Mouse (Mus musculus): ENCODE measurements around the gene Cdhr3.
"Not testable (repeated sequence)": the region's sequence is repeated elsewhere in the genome, so short reads cannot be mapped to it uniquely, and the experiment has no call there.

Cdhr3 gene

DNA sequence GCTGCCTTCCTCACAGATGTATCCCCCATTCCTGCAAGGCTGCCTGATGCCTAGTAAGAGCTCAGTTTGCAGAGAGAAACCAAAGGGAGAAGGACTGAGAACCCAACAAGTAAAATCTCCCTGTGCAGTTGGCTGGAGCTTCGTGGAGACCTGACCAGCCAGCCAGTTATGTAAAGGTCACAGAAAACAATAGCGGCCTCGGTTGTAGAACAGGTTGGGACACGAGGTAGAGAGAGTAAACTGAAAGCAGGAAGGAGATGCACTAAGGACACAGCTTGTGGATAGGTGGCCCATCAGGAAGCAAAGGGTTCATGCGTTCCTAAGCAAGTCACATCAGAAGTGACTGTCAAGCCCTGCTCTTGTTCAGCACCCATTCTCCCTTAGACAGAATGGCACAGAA lies 86.8 kb downstream of the Cdhr3 start:
- DNase-seq (ENCODE audit: low read depth, low spot score): no peak

- DNase-seq (ENCODE audit: low read depth, low spot score): no peak
Measured at GRCm38 (mm10) chr12:33003339-33003965, 89.2 kb downstream of the Cdhr3 start.

- DNase-seq (ENCODE audit: low read depth, low spot score): no peak
Measured at GRCm38 (mm10) chr12:33000402-33000801, 92.3 kb downstream of the Cdhr3 start.

GRCm38 (mm10) chr12:32999778-33000177 lies 92.9 kb downstream of the Cdhr3 start:
- not testable (repeated sequence) for DNase-seq (ENCODE audit: low read depth, low spot score)

DNA sequence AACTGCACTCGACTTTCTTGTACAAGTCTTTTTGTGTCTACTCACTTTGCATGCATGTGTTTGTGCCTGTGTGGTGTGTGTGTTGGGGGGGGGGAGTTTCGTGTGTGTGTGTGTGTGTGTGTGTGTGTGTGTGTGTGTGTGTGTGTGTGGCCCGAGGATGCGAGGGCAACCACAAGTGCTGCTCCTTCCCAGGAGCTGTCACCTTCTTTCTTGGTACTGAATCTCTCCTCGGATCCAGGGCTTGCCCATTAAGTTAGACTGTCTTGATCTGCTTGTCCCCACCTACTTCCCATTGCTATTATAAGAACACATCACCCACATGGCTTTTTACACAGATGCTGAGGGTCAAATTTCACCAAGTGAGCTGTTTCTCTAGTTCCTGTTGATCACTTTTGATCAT lies 93.9 kb downstream of the Cdhr3 start:
- DNase-seq (ENCODE audit: low read depth, low spot score): no peak

DNA sequence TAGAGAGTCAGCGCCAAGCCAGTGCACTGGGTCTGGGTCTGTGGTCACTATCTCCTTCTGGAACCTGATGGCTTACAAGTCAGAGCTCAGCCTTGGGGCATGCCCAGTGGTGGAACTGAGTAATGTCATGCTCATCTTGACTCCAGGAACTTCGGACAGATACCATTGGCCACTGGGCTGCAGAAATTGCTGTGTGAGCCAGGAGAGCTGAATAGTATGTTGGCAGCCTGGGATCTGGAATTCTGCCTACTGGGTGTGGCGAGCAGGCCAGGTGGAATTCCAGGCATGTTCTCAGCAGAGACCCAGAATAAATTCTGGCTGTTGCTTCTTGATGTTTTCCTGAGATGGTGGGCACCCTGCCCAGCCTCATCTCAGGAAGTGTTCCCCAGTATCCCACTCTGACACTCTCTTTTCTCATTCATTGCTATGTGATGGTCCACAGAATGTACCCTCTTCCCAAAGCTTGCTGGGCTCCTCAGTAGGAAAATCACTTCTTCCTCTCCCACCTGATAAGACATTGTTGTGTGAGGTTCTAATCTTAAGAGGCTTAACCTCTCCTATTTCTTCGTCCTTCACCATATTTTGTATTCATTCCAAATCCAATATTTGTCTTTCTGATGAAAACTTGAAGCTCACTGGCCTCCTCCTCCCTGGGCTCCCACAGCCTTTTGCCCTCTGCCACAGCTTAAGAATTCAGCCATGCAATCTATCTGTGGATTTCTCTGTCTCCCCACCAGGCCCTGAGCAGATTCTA lies 97.4 kb downstream of the Cdhr3 start:
- DNase-seq (ENCODE audit: low read depth, low spot score): no peak

GRCm38 (mm10) chr12:32994081-32994480 lies 98.6 kb downstream of the Cdhr3 start:
- no peak for DNase-seq (ENCODE audit: low read depth, low spot score)

DNA sequence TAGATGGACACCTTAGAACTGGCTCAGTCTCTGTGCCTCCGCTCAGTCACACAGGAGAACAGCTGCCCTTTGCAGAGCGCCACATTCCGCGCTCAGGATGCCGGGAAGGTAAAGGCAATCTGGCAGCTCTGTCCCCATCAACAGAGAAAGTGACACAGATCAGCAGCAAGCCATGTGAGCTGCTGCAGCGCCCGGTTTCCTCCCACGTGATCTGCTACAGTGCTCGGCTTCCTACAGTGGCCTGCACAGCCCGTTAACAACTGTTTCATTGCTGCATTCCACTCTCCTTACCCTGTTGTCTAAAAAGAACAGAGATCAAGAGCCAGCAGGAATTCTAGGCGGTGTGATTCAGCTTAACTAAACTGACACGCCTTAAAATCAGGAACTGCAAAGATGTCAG lies 102.9 kb downstream of the Cdhr3 start:
- DNase-seq (ENCODE audit: low read depth, low spot score): no peak

- peak; percentile 79 for DNase-seq (ENCODE audit: low read depth, low spot score)
Measured at GRCm38 (mm10) chr12:32986284-32986683, 106.4 kb downstream of the Cdhr3 start.

Data from telencephalon, adult 2 months (tissue).